Mouse (Mus musculus) bone marrow macrophage, adult 2 months (primary cell): ENCODE measurements around the gene Traf6. TPM values are rescaled to one million over a fixed set of nuclear protein-coding genes. Genes with fewer than 3 reads are reported as not detected.

Source experiments
- H3K27ac ChIP-seq: 2 replicates; pipeline ENCODE4 v1.5.1; 2012; ENCODE audit warnings: low read depth, low read length; ENCODE audit not compliant: insufficient read depth
- H3K4me1 ChIP-seq: 2 replicates; pipeline ENCODE4 v1.6.1; 2012; ENCODE audit warnings: low read length; ENCODE audit not compliant: control insufficient read depth, insufficient read depth
- H3K4me3 ChIP-seq: 2 replicates; pipeline ENCODE4 v1.5.1; 2012; ENCODE audit warnings: mild to moderate bottlenecking, low read length, moderate library complexity; ENCODE audit not compliant: insufficient read depth
- CTCF ChIP-seq: IDR thresholded peaks from 2 replicates; pipeline ENCODE4 v1.5.1; 2012; ENCODE audit warnings: low read depth, mild to moderate bottlenecking, low read length, moderate library complexity
- POLR2A ChIP-seq: IDR thresholded peaks from 2 replicates; pipeline ENCODE4 v1.6.1; 2012; ENCODE audit warnings: mild to moderate bottlenecking, low read depth, low read length, borderline replicate concordance
- polyA plus RNA-seq: library from polyadenylated mRNA; stranded (reverse); fragments of >200 nt; gene quantifications from 2 replicates; pipeline ENCODE4 v1.2.4, GENCODE M21; 2012; ENCODE audit not compliant: missing spikeins, insufficient read depth, insufficient read length

Gene Traf6
- polyA plus RNA-seq, 1 experiment = 11.5 TPM

- Histone ChIP-seq H3K4me3 (no peak overlapping the region), H3K4me1 (no peaks in the 10 kb centered on the region), H3K27ac (no peak overlapping the region)
- TF ChIP-seq CTCF (no peak), POLR2A (no peak)
Observed at GRCm38 (mm10) chr2:101746537-101746936, 68.3 kb downstream of the Traf6 start.

Other genes starting within 250 kb of the Traf6 start
- gene Rag2, start 53.7 kb upstream of the Traf6 start, polyA plus RNA-seq = not detected in 2 replicates
- not detected in 2 replicates for gene Rag1, start 28.9 kb upstream of the Traf6 start, polyA plus RNA-seq
- gene B230118H07Rik, start 28.9 kb upstream of the Traf6 start, polyA plus RNA-seq = 24.2 and 31.9 TPM in 2 replicates
- gene Prr5l, start 204.6 kb downstream of the Traf6 start, polyA plus RNA-seq = 3.9 and 6.0 TPM in 2 replicates
- 24.9 and 29.8 TPM in 2 replicates for gene Commd9, start 207.8 kb downstream of the Traf6 start, polyA plus RNA-seq